Mouse (Mus musculus): Measurements from ENCODE around the gene Gas2l3.

DNA sequence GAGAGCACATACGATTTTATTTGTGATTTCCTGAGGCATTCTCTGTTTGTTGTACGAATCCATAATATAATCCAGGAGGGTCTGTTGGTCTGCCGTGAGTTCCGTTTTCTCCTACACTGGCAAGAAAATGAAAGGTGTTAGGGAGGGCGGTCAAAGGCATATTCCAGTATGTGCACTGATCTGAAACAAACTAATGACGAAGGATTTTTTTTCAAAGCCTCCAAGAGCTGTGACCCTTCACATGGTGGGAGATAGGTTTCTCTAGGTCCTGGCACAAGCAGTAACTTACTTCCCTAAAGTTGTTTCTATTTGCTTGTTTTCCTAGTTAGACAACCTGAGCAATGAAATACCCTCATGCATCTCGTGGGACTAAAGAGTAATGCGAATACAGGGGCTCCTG lies 35.0 kb upstream of the Gas2l3 start:
- TF ChIP-seq NELFE (IDR thresholded peaks at IDR 0.05; ENCODE audit: low read depth, low read length) (no peak), CTCF (IDR thresholded peaks at IDR 0.05 in 2 of 3, conservative IDR thresholded peaks at IDR 0.05 in 1 of 3; ENCODE audit: control insufficient read depth in 1 of 3, insufficient read depth in 1 of 3, low read depth in 2 of 3, low read length in 3 of 3, poor library complexity in 1 of 3, severe bottlenecking in 1 of 3) (no peak), E2F4 (IDR thresholded peaks at IDR 0.05; ENCODE audit: borderline replicate concordance, low read depth, low read length) (no peak), ETS1 (IDR thresholded peaks at IDR 0.05; ENCODE audit: low read depth, low read length) (no peak), SMC3 (IDR thresholded peaks at IDR 0.05; ENCODE audit: low read depth, low read length) (no peak), GABPA (IDR thresholded peaks at IDR 0.05; ENCODE audit: low read depth, low read length) (no peak), TBP (IDR thresholded peaks at IDR 0.05; ENCODE audit: low read depth, low read length) (no peak), MAX (IDR thresholded peaks at IDR 0.05; ENCODE audit: low read length) (no peak), CHD1 (IDR thresholded peaks at IDR 0.05; ENCODE audit: low read depth, low read length) (no peak), MAFK (IDR thresholded peaks at IDR 0.05; ENCODE audit: borderline replicate concordance, low read depth, low read length) (no peak), MXI1 (IDR thresholded peaks at IDR 0.05; ENCODE audit: low read depth, low read length) (no peak), POLR2A (IDR thresholded peaks at IDR 0.05; ENCODE audit: control insufficient read depth in 1 of 2, insufficient read depth in 1 of 2, low read depth in 1 of 2, low read length in 2 of 2, poor library complexity in 1 of 2) (no peak), UBTF (IDR thresholded peaks at IDR 0.05; ENCODE audit: borderline replicate concordance, insufficient read depth, low read depth, low read length) (no peak)

Data from MEL (cell line).